Mouse (Mus musculus) G1E (cell line): ENCODE data around the gene Shank2. TPM values are rescaled to one million over a fixed set of nuclear protein-coding genes. Genes with fewer than 3 reads are reported as not detected.

Experiments
- ATAC-seq: 2 replicates; pipeline ENCODE4 v1.8.0; 2016; ENCODE audit warnings: mild to moderate bottlenecking; ENCODE audit not compliant: insufficient number of reproducible peaks, poor library complexity, low FRiP score, severe bottlenecking; ENCODE audit errors: extremely low read depth
- DNase-seq: peaks from one replicate; pipeline ENCODE4 v3.0.0; 2012; ENCODE audit warnings: low spot score
- H3K27me3 ChIP-seq: 2 replicates; pipeline ENCODE4 v1.6.1; 2012; ENCODE audit warnings: mild to moderate bottlenecking, low read length, inconsistent platforms; ENCODE audit not compliant: insufficient read depth
- H3K36me3 ChIP-seq: replicated peaks from 2 replicates; pipeline ENCODE3; 2012; ENCODE audit warnings: mild to moderate bottlenecking, inconsistent platforms
- H3K4me1 ChIP-seq: 2 replicates; pipeline ENCODE4 v1.6.1; 2012; ENCODE audit warnings: low read depth, low read length, inconsistent platforms, mixed read lengths; ENCODE audit not compliant: insufficient read depth
- H3K4me3 ChIP-seq: 2 replicates; pipeline ENCODE4 v1.5.1; 2012; ENCODE audit warnings: low read depth, mild to moderate bottlenecking, inconsistent platforms, low read length, moderate library complexity, mixed read lengths
- H3K9me3 ChIP-seq: replicated peaks from 2 replicates; pipeline ENCODE4 v1.6.1; 2012; ENCODE audit warnings: inconsistent platforms
- CTCF ChIP-seq: IDR thresholded peaks from 2 replicates; pipeline ENCODE4 v1.5.1; 2012; ENCODE audit warnings: low read depth, low read length, inconsistent platforms, mixed read lengths
- GATA1 ChIP-seq: IDR thresholded peaks from 2 replicates; pipeline ENCODE4 v1.6.1; 2012; ENCODE audit warnings: borderline replicate concordance, low read length, inconsistent platforms, mixed read lengths
- GATA2 ChIP-seq: IDR thresholded peaks from 2 replicates; pipeline ENCODE4 v1.6.1; 2012; ENCODE audit warnings: low read depth, low read length, inconsistent platforms, borderline replicate concordance
- POLR2AphosphoS5 ChIP-seq: IDR thresholded peaks from 2 replicates; pipeline ENCODE4 v1.6.1; 2012; ENCODE audit warnings: low read depth, low read length, inconsistent platforms; ENCODE audit not compliant: insufficient replicate concordance
- TAL1 ChIP-seq: conservative IDR thresholded peaks from 2 replicates; pipeline ENCODE4 v1.6.1; 2012; ENCODE audit warnings: low read depth, low read length, inconsistent platforms, mixed read lengths
- polyA plus RNA-seq: library from polyadenylated mRNA; stranded (reverse); fragments of >175 nt; gene quantifications from 2 replicates; pipeline ENCODE4 v1.2.3, GENCODE M21; 2012
- total RNA-seq, 2 experiments: library from RNA; stranded (forward) in 1 of 2; stranded (reverse) in 1 of 2; fragments of 200-1000 nt in 1 of 2; fragments of >200 nt in 1 of 2; fragmentation: Nextera tagmentation in 1 of 2; gene quantifications; 2 replicates each; pipeline ENCODE4 v1.2.3; 2014 to 2017

Gene Shank2
- total and polyA plus RNA-seq, 3 experiments, result 0.05 TPM; not detected in 2

GRCm38 (mm10) chr7:144079861-144080260, 78.1 kb downstream of the Shank2 start:
- Histone ChIP-seq H3K36me3 (no peaks in the 10 kb centered on the region), H3K4me1 (no peaks in the 10 kb centered on the region), H3K27me3 (peaks cover 5% of the 10 kb centered on the region), H3K4me3 (no peak overlapping the region), H3K9me3 (no peaks in the 10 kb centered on the region)
- no peak for DNase-seq
- no peak for ATAC-seq
- no peak for TF ChIP-seq CTCF
- TF ChIP-seq TAL1, result no peak
- TF ChIP-seq GATA2, result no peak
- no peak for TF ChIP-seq GATA1
- TF ChIP-seq POLR2AphosphoS5, result no peak

GRCm38 (mm10) chr7:144081448-144081847, 79.7 kb downstream of the Shank2 start:
- Histone ChIP-seq H3K4me1 (no peaks in the 10 kb centered on the region), H3K36me3 (no peaks in the 10 kb centered on the region), H3K9me3 (no peaks in the 10 kb centered on the region), H3K27me3 (peaks cover 3% of the 10 kb centered on the region; the same call in 1 of the 2 replicates), H3K4me3 (no peak overlapping the region)
- no peak for ATAC-seq
- TF ChIP-seq CTCF, result no peak
- TF ChIP-seq POLR2AphosphoS5, result no peak
- no peak for TF ChIP-seq TAL1
- no peak for TF ChIP-seq GATA1
- TF ChIP-seq GATA2, result no peak
- DNase-seq, result no peak

- no peak for ATAC-seq
- no peaks in the 10 kb centered on the region for H3K4me1 ChIP-seq
Observed at GRCm38 (mm10) chr7:144081963-144082362, 80.2 kb downstream of the Shank2 start.

GRCm38 (mm10) chr7:144087277-144087676, 85.5 kb downstream of the Shank2 start:
- no peak for ATAC-seq
- Histone ChIP-seq H3K27me3 (peaks cover 7% of the 10 kb centered on the region; the same call in 1 of the 2 replicates), H3K4me3 (no peak overlapping the region), H3K9me3 (no peaks in the 10 kb centered on the region), H3K36me3 (no peaks in the 10 kb centered on the region), H3K4me1 (no peaks in the 10 kb centered on the region)
- no peak for TF ChIP-seq GATA2
- TF ChIP-seq GATA1, result no peak
- TF ChIP-seq CTCF, result no peak
- no peak for TF ChIP-seq POLR2AphosphoS5
- no peak for TF ChIP-seq TAL1
- DNase-seq, result no peak

More at GRCm38 (mm10) chr7:144081963-144082362, 80.2 kb downstream of the Shank2 start:
- DNase-seq, result no peak
- TF ChIP-seq GATA1 (no peak), CTCF (no peak)
- peaks cover 3% of the 10 kb centered on the region; the same call in 1 of the 2 replicates for H3K27me3 ChIP-seq
- no peaks in the 10 kb centered on the region for H3K9me3 ChIP-seq
- H3K4me3 ChIP-seq, result no peak overlapping the region
- H3K36me3 ChIP-seq, result no peaks in the 10 kb centered on the region

- ATAC-seq, result no peak
- TF ChIP-seq CTCF (no peak), TAL1 (no peak), POLR2AphosphoS5 (no peak), GATA2 (no peak), GATA1 (no peak)
- DNase-seq, result no peak
- no peak overlapping the region for H3K4me3 ChIP-seq
- peaks cover 4% of the 10 kb centered on the region; the same call in 1 of the 2 replicates for H3K27me3 ChIP-seq
- no peaks in the 10 kb centered on the region for H3K4me1 ChIP-seq
- H3K9me3 ChIP-seq, result no peaks in the 10 kb centered on the region
- H3K36me3 ChIP-seq, result no peaks in the 10 kb centered on the region
Observed at GRCm38 (mm10) chr7:144094132-144094531, 92.4 kb downstream of the Shank2 start.

- ATAC-seq, result no peak
- TF ChIP-seq GATA2, result no peak
- peak; percentile 38; the same call in 1 of the 2 replicates for TF ChIP-seq CTCF
- TF ChIP-seq TAL1, result no peak
- no peak for TF ChIP-seq GATA1
Observed at GRCm38 (mm10) chr7:144097314-144097713, 95.6 kb downstream of the Shank2 start.

More at GRCm38 (mm10) chr7:144097314-144097713, 95.6 kb downstream of the Shank2 start:
- Histone ChIP-seq H3K4me3 (no peak overlapping the region), H3K36me3 (no peaks in the 10 kb centered on the region), H3K27me3 (peaks cover 8% of the 10 kb centered on the region), H3K9me3 (no peaks in the 10 kb centered on the region), H3K4me1 (no peaks in the 10 kb centered on the region)
- DNase-seq, result no peak
